Mouse (Mus musculus): Measurements from ENCODE around the gene Fam120a. TPM values are rescaled to one million over a fixed set of nuclear protein-coding genes. Genes with fewer than 3 reads are reported as not detected.

The Fam120a gene
- polyA plus RNA-seq, 1 experiment, result 120 TPM

DNA sequence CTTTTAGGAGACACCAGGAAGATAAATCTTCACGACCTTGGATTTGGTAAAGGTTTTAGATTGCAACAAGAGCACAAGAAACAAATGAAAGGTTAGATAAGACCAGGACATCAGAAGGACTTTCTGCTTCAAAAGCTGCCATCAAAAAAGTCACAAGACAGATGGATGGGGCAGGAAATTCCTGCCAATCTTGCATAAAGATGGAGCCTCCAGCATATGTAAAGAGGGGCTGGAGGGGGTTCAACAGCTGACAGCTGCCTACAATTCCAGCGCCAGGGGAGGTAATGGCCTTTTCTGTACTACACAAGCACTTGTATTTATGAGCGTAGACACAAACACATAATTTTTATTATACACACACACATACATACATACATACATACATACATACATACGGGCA is 138.0 kb downstream of the Fam120a start:
- no peak for DNase-seq
- Histone ChIP-seq H3K27me3 (ENCODE audit: control insufficient read depth, insufficient read depth, low read length) (no peaks in the 10 kb centered on the region), H3K4me1 (replicated peaks; ENCODE audit: control insufficient read depth, insufficient read depth, low read length) (peaks cover 5% of the 10 kb centered on the region), H3K4me3 (ENCODE audit: control insufficient read depth, insufficient read depth, low read length) (no peak overlapping the region), H3K36me3 (ENCODE audit: control insufficient read depth, insufficient read depth, low read length) (peaks cover 70% of the 10 kb centered on the region), H3K27ac (ENCODE audit: control insufficient read depth, insufficient read depth, low read length) (no peak overlapping the region)
- 92% methylated on average over 4 of the region's 4 CpGs for WGBS
- TF ChIP-seq POLR2A (IDR thresholded peaks at IDR 0.05; ENCODE audit: control insufficient read depth, extremely low read depth, insufficient read depth, low read length, poor library complexity), result no peak
- no peak for TF ChIP-seq CTCF (IDR thresholded peaks at IDR 0.05; ENCODE audit: borderline replicate concordance, control insufficient read depth, extremely low read depth, insufficient read depth, low read length, poor library complexity)

Other genes starting within 250 kb of the Fam120a start
- 74.4 and 102 TPM in 2 replicates for gene Phf2, start 96.9 kb downstream of the Fam120a start, polyA plus RNA-seq (2012; rRNA removed)
- 2.3 and 3.9 TPM in 2 replicates for gene Wnk2, start 180.0 kb upstream of the Fam120a start, polyA plus RNA-seq (2012; rRNA removed)
- 98.1 and 113 TPM in 2 replicates for gene Ninj1, start 219.5 kb upstream of the Fam120a start, polyA plus RNA-seq (2012; rRNA removed)
- gene Card19, start 248.0 kb upstream of the Fam120a start, polyA plus RNA-seq (2012; rRNA removed), result 79.1 and 86.2 TPM in 2 replicates